Mouse (Mus musculus): ENCODE measurements around the gene Rai14. TPM values are rescaled to one million over a fixed set of nuclear protein-coding genes. Genes with fewer than 3 reads are reported as not detected.

Gene Rai14
- polyA plus RNA-seq, 1 experiment from 2014 or later: 84.2 TPM

DNA sequence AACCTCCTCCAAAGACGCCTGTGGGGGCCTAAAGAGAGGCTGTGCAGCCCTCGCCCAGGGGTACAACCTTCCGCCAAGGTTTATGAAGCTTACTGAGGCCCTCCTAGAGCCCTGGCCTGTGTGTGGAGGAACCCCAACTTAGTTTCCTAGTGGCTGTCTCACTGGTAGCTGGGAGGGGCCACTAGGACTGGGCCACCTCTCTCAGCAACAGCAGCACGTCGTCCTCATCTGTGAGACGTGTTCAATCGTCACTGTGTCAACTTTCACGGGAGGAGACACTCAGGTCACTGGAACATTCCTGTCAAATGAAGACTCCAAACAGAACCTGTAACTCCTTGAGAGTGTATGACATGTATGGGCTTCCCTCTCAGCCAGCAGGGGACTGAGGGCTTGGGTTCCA, 8.0 kb downstream of the Rai14 start:
- Histone ChIP-seq H3K9me3 (ENCODE audit: control insufficient read depth, low read length) (0 out of 2 replicates have a peak, but pooled peaks cover 2% of the 10 kb centered on the region), H3K4me2 (ENCODE audit: low read depth) (no peak overlapping the region), H3K36me3 (ENCODE audit: control insufficient read depth, insufficient read depth, low read length) (peaks cover 2% of the 10 kb centered on the region)

GRCm38 (mm10) chr15:10705752-10706151, 8.7 kb downstream of the Rai14 start:
- peaks cover 4% of the 10 kb centered on the region; the same call in 1 of the 2 replicates for H3K4me1 ChIP-seq (ENCODE audit: control insufficient read depth, insufficient read depth, low read length)
- peaks cover 2% of the 10 kb centered on the region for H3K36me3 ChIP-seq (ENCODE audit: control insufficient read depth, insufficient read depth, low read length)
- no peaks in the 10 kb centered on the region for H3K27me3 ChIP-seq (ENCODE audit: control insufficient read depth, insufficient read depth, low read length)
- no peak overlapping the region for H3K4me2 ChIP-seq (ENCODE audit: low read depth)
- ATAC-seq (ENCODE audit: insufficient read depth, low FRiP score, low TSS enrichment) (peak; percentile 20; the same call in 1 of the 2 replicates), DNase-seq (ENCODE audit: low spot score) (no peak)
- H3K4me3 ChIP-seq (ENCODE audit: low read depth, low read length): no peak overlapping the region
- H3K9me3 ChIP-seq (ENCODE audit: control insufficient read depth, low read length): 0 out of 2 replicates have a peak, but pooled peaks cover 2% of the 10 kb centered on the region
- 37% methylated on average over 5 of the region's 5 CpGs for WGBS
- H3K27ac ChIP-seq (ENCODE audit: low read depth, low read length): no peak overlapping the region
- H3K9ac ChIP-seq (ENCODE audit: low read length): no peak overlapping the region

More for the DNA sequence above, 8.0 kb downstream of the Rai14 start:
- H3K27me3 ChIP-seq (ENCODE audit: control insufficient read depth, insufficient read depth, low read length): no peaks in the 10 kb centered on the region
- ATAC-seq (ENCODE audit: insufficient read depth, low FRiP score, low TSS enrichment): no peak
- no peak for DNase-seq (ENCODE audit: low spot score)
- H3K4me1 ChIP-seq (ENCODE audit: control insufficient read depth, insufficient read depth, low read length): peaks cover 9% of the 10 kb centered on the region
- H3K27ac ChIP-seq (ENCODE audit: low read depth, low read length): no peak overlapping the region
- H3K9ac ChIP-seq (ENCODE audit: low read length): no peak overlapping the region
- 73% methylated on average over 8 of the region's 8 CpGs for WGBS
- H3K4me3 ChIP-seq (ENCODE audit: low read depth, low read length): no peak overlapping the region

DNA sequence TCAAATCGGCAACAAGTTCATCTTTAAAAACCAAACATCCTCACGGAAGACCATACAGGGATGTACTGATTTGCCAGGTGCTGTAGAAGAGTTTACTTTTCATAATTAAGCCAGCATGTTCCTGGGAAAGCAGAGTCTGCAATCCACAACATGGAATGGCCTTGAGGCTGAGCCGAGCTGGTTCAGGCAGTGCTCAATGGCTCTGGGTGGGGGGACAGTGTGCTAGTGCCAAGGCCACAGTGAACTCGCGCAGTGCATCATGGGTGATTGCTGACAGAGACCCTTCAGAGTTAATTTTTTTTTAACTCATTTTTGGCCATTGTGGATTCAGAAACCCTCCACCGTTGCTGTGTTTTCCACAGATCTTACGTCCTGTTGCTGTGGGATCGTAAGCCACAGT, 10.1 kb downstream of the Rai14 start:
- no peak overlapping the region for H3K4me2 ChIP-seq (ENCODE audit: low read depth)
- H3K36me3 ChIP-seq (ENCODE audit: control insufficient read depth, insufficient read depth, low read length): peaks cover 2% of the 10 kb centered on the region
- no peak overlapping the region for H3K4me3 ChIP-seq (ENCODE audit: low read depth, low read length)
- H3K9ac ChIP-seq (ENCODE audit: low read length): no peak overlapping the region
- peaks cover 4% of the 10 kb centered on the region; the same call in 1 of the 2 replicates for H3K4me1 ChIP-seq (ENCODE audit: control insufficient read depth, insufficient read depth, low read length)
- no peaks in the 10 kb centered on the region for H3K27me3 ChIP-seq (ENCODE audit: control insufficient read depth, insufficient read depth, low read length)
- 95% methylated on average over 8 of the region's 8 CpGs for WGBS
- ATAC-seq (ENCODE audit: insufficient read depth, low FRiP score, low TSS enrichment): no peak
- DNase-seq (ENCODE audit: low spot score): no peak
- H3K27ac ChIP-seq (ENCODE audit: low read depth, low read length): no peak overlapping the region
- 0 out of 2 replicates have a peak, but pooled peaks cover 2% of the 10 kb centered on the region for H3K9me3 ChIP-seq (ENCODE audit: control insufficient read depth, low read length)

DNA sequence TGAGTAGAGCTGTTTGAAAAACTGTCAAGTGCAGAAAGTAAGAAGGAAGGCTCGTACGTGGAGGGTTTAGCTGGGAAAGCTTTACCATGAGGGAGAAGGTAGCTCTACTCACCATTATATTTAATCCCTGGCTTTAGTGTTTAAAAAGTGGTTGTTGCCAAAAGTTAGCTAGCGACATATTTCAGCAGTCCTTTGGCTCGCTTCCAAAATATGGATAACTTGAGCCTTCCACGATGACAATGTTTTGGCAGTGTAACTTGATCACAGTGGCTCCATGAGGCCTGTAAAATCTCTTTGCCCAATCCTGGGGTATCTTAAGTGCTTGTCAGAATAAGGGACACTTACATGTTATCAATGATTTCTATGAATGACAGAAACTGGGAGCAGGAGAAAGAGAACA, 12.9 kb downstream of the Rai14 start:
- WGBS: 84% methylated on average over 5 of the region's 5 CpGs
- DNase-seq (ENCODE audit: low spot score): no peak

GRCm38 (mm10) chr15:10700891-10701466, 13.4 kb downstream of the Rai14 start:
- Histone ChIP-seq H3K4me3 (ENCODE audit: low read depth, low read length) (no peak overlapping the region), H3K27me3 (ENCODE audit: control insufficient read depth, insufficient read depth, low read length) (no peaks in the 10 kb centered on the region), H3K36me3 (ENCODE audit: control insufficient read depth, insufficient read depth, low read length) (no peaks in the 10 kb centered on the region), H3K9me3 (ENCODE audit: control insufficient read depth, low read length) (no peaks in the 10 kb centered on the region), H3K4me1 (ENCODE audit: control insufficient read depth, insufficient read depth, low read length) (peaks cover 6% of the 10 kb centered on the region), H3K4me2 (ENCODE audit: low read depth) (no peak overlapping the region), H3K27ac (ENCODE audit: low read depth, low read length) (no peak overlapping the region), H3K9ac (ENCODE audit: low read length) (no peak overlapping the region)
- WGBS: 90% methylated on average over 9 of the region's 9 CpGs
- ATAC-seq (ENCODE audit: insufficient read depth, low FRiP score, low TSS enrichment): no peak
- DNase-seq (ENCODE audit: low spot score): no peak

More for the DNA sequence above, 12.9 kb downstream of the Rai14 start:
- peaks cover 8% of the 10 kb centered on the region for H3K4me1 ChIP-seq (ENCODE audit: control insufficient read depth, insufficient read depth, low read length)
- no peaks in the 10 kb centered on the region for H3K36me3 ChIP-seq (ENCODE audit: control insufficient read depth, insufficient read depth, low read length)
- H3K27ac ChIP-seq (ENCODE audit: low read depth, low read length): no peak overlapping the region
- ATAC-seq (ENCODE audit: insufficient read depth, low FRiP score, low TSS enrichment): no peak
- no peak overlapping the region for H3K9ac ChIP-seq (ENCODE audit: low read length)
- H3K4me3 ChIP-seq (ENCODE audit: low read depth, low read length): no peak overlapping the region
- H3K9me3 ChIP-seq (ENCODE audit: control insufficient read depth, low read length): no peaks in the 10 kb centered on the region
- no peaks in the 10 kb centered on the region for H3K27me3 ChIP-seq (ENCODE audit: control insufficient read depth, insufficient read depth, low read length)
- H3K4me2 ChIP-seq (ENCODE audit: low read depth): no peak overlapping the region

DNA sequence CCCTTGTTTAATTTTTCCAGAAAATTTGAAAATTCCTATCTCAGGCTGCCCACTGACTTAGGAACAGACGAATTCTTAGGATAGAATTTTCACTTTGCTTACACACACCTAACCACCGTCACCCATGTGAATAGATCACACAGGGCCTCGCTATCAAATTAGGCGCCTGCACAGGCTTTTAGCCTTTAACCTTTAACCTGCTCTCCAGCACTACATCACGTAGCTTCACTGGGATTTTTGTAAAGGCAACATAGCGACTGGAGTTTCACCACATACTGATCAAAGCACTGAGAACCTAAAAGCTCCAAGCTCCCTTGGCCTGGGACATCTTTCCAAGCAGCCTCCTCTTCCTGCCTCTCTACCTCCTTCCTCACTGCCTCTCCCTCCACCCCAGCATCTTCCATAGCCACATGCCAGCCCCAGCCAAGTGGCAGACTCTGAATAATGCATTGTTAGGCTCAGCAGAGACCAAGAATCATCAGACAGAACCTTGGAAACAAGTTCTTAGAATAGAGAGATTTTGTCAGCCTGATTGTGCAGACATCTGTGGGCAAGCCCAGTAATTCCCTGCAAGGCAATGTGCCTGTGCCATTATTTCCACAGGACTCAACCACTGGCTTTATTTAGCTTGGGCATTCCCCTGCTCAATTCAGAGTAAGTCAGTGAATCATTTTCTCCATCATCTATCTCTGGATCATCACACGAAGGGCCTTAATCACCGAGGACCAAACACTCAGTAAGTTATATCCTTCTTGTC, 17.8 kb downstream of the Rai14 start:
- Histone ChIP-seq H3K27me3 (ENCODE audit: control insufficient read depth, insufficient read depth, low read length) (no peaks in the 10 kb centered on the region), H3K4me1 (ENCODE audit: control insufficient read depth, insufficient read depth, low read length) (peaks cover 6% of the 10 kb centered on the region; the same call in 1 of the 2 replicates), H3K4me3 (ENCODE audit: low read depth, low read length) (no peak overlapping the region), H3K9ac (ENCODE audit: low read length) (no peak overlapping the region), H3K27ac (ENCODE audit: low read depth, low read length) (no peak overlapping the region), H3K4me2 (ENCODE audit: low read depth) (no peak overlapping the region), H3K9me3 (ENCODE audit: control insufficient read depth, low read length) (no peaks in the 10 kb centered on the region), H3K36me3 (ENCODE audit: control insufficient read depth, insufficient read depth, low read length) (no peaks in the 10 kb centered on the region)
- WGBS: 70% methylated on average over 8 of the region's 8 CpGs
- ATAC-seq (ENCODE audit: insufficient read depth, low FRiP score, low TSS enrichment) (no peak), DNase-seq (ENCODE audit: low spot score) (no peak)

GRCm38 (mm10) chr15:10692627-10693026, 21.8 kb downstream of the Rai14 start:
- no peak for ATAC-seq (ENCODE audit: insufficient read depth, low FRiP score, low TSS enrichment)
- no peak for DNase-seq (ENCODE audit: low spot score)
- Histone ChIP-seq H3K9me3 (ENCODE audit: control insufficient read depth, low read length) (no peaks in the 10 kb centered on the region), H3K4me3 (ENCODE audit: low read depth, low read length) (no peak overlapping the region), H3K4me1 (ENCODE audit: control insufficient read depth, insufficient read depth, low read length) (peaks cover 6% of the 10 kb centered on the region; the same call in 1 of the 2 replicates), H3K9ac (ENCODE audit: low read length) (no peak overlapping the region), H3K4me2 (ENCODE audit: low read depth) (no peak overlapping the region), H3K36me3 (ENCODE audit: control insufficient read depth, insufficient read depth, low read length) (peaks cover 2% of the 10 kb centered on the region; the same call in 1 of the 2 replicates), H3K27ac (ENCODE audit: low read depth, low read length) (no peak overlapping the region), H3K27me3 (ENCODE audit: control insufficient read depth, insufficient read depth, low read length) (no peaks in the 10 kb centered on the region)
- WGBS: 57% methylated on average over 4 of the region's 4 CpGs

DNA sequence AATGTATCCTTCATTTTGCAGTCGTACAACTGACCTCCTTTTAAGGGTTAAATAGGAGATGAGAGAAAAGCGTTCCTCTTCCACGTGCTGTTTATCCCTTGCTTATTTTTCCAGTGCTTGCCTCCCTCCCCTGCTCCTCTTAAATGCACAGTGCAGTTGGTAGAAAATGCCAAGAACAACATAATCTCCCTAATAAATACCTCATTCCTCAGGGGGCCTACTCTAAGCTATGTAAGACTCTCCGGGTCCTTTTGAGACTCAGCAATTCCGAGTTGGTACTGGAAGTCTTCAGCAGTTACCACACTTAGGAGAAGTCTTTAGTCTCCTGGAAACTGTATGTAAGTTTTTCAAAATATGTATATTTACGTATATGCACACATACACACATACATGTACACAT, 22.9 kb downstream of the Rai14 start:
- no peaks in the 10 kb centered on the region for H3K9me3 ChIP-seq (ENCODE audit: control insufficient read depth, low read length)
- H3K4me1 ChIP-seq (ENCODE audit: control insufficient read depth, insufficient read depth, low read length): peaks cover under 1% of the 10 kb centered on the region; the same call in 1 of the 2 replicates
- H3K4me3 ChIP-seq (ENCODE audit: low read depth, low read length): no peak overlapping the region
- ATAC-seq (ENCODE audit: insufficient read depth, low FRiP score, low TSS enrichment): no peak
- H3K36me3 ChIP-seq (ENCODE audit: control insufficient read depth, insufficient read depth, low read length): peaks cover 5% of the 10 kb centered on the region; the same call in 1 of the 2 replicates
- no peaks in the 10 kb centered on the region for H3K27me3 ChIP-seq (ENCODE audit: control insufficient read depth, insufficient read depth, low read length)
- no peak overlapping the region for H3K9ac ChIP-seq (ENCODE audit: low read length)
- WGBS: 60% methylated on average over 6 of the region's 6 CpGs
- DNase-seq (ENCODE audit: low spot score): no peak
- no peak overlapping the region for H3K4me2 ChIP-seq (ENCODE audit: low read depth)
- H3K27ac ChIP-seq (ENCODE audit: low read depth, low read length): no peak overlapping the region
